ENCODE assay signal across 14 mouse cellular contexts in genomic region chr17:78325761-78326332, GRCm38 (mm10).
DNase-seq lines count a peak whose midpoint lies in the region; ATAC-seq and TF ChIP-seq lines count a peak whose summit lies in the region.
"Had no signal": no experiment of that assay in that cellular context is flagged by ENCODE, and none has a peak within 500 bp of the region (broad histone marks: within the 10 kb centered on the region; RNA-seq: fewer than 3 reads in every experiment).

No protein-coding gene starts in this region.

- no peak overlapping the region for H3K9ac ChIP-seq in heart, adult 2 months (ENCODE audit: low read depth, low read length)
- no peak overlapping the region for H3K9ac ChIP-seq in midbrain, embryonic 11.5 days (ENCODE audit: low read length)
- no peak overlapping the region for H3K9ac ChIP-seq in midbrain, postnatal 0 days (replicated peaks; ENCODE audit: low read length, poor library complexity, severe bottlenecking)
- no peak overlapping the region for H3K9ac ChIP-seq in hindbrain, postnatal 0 days (replicated peaks; ENCODE audit: low read length)
- H3K9ac ChIP-seq in kidney, embryonic 16.5 days (replicated peaks; ENCODE audit: low read length) = no peak overlapping the region
- H3K9ac ChIP-seq: forebrain, embryonic 15.5 days had no signal

- TF ChIP-seq EP300 in heart, adult 2 months (IDR thresholded peaks at IDR 0.05; ENCODE audit: insufficient read depth, low read depth, low read length) = no peak

- no peak for TF ChIP-seq CTCF in heart, adult 2 months (IDR thresholded peaks at IDR 0.05)
- TF ChIP-seq CTCF in midbrain, postnatal 0 days (IDR thresholded peaks at IDR 0.05) = no peak
- TF ChIP-seq CTCF in hindbrain, postnatal 0 days (IDR thresholded peaks at IDR 0.05; ENCODE audit: low read depth) = no peak

- ATAC-seq in midbrain, embryonic 11.5 days (ENCODE audit: low FRiP score) = 0 out of 2 replicates have a peak, but pooled peaks have one; percentile 33
- ATAC-seq in midbrain, postnatal 0 days (ENCODE audit: low FRiP score) = no peak
- peak; percentile 83 for ATAC-seq in hindbrain, postnatal 0 days
- no peak for ATAC-seq in kidney, embryonic 16.5 days (ENCODE audit: low FRiP score, low TSS enrichment)
- ATAC-seq: activated CD4-positive, CD25-positive, alpha-beta regulatory T cell, adult 4 months; forebrain, embryonic 15.5 days had no signal

- peaks cover 21% of the 10 kb centered on the region for H3K36me3 ChIP-seq in heart, adult 2 months (ENCODE audit: control insufficient read depth, insufficient read depth, low read length)
- no peaks in the 10 kb centered on the region for H3K36me3 ChIP-seq in midbrain, embryonic 11.5 days (ENCODE audit: control insufficient read depth, insufficient read depth, low read length)
- H3K36me3 ChIP-seq in midbrain, postnatal 0 days (ENCODE audit: insufficient read depth, low read length) = no peaks in the 10 kb centered on the region
- no peaks in the 10 kb centered on the region for H3K36me3 ChIP-seq in hindbrain, postnatal 0 days (ENCODE audit: insufficient read depth, low read length)
- H3K36me3 ChIP-seq in kidney, embryonic 16.5 days (ENCODE audit: insufficient read depth, low read length) = 0 out of 2 replicates have a peak, but pooled peaks cover 6% of the 10 kb centered on the region
- H3K36me3 ChIP-seq: forebrain, embryonic 15.5 days had no signal

- no peak overlapping the region for H3K4me2 ChIP-seq in midbrain, embryonic 11.5 days
- H3K4me2 ChIP-seq in midbrain, postnatal 0 days (ENCODE audit: low read depth, low read length, poor library complexity, severe bottlenecking) = no peak overlapping the region
- no peak overlapping the region for H3K4me2 ChIP-seq in hindbrain, postnatal 0 days (ENCODE audit: low read depth, low read length)
- H3K4me2 ChIP-seq in kidney, embryonic 16.5 days (replicated peaks; ENCODE audit: low read depth, low read length) = no peak overlapping the region
- H3K4me2 ChIP-seq: forebrain, embryonic 15.5 days had no signal

- no peak overlapping the region for H3K4me3 ChIP-seq in heart, adult 2 months
- H3K4me3 ChIP-seq in midbrain, embryonic 11.5 days (ENCODE audit: low read depth, low read length) = no peak overlapping the region
- no peak overlapping the region for H3K4me3 ChIP-seq in midbrain, postnatal 0 days (ENCODE audit: low read depth, low read length)
- no peak overlapping the region for H3K4me3 ChIP-seq in hindbrain, postnatal 0 days (ENCODE audit: low read length)
- no peak overlapping the region for H3K4me3 ChIP-seq in kidney, embryonic 16.5 days (ENCODE audit: low read length)
- H3K4me3 ChIP-seq: forebrain, embryonic 15.5 days had no signal

- H3K4me1 ChIP-seq in heart, adult 2 months (ENCODE audit: control insufficient read depth, insufficient read depth, low read length) = peaks cover 18% of the 10 kb centered on the region
- H3K4me1 ChIP-seq in midbrain, embryonic 11.5 days (ENCODE audit: control insufficient read depth, insufficient read depth, low read length) = no peaks in the 10 kb centered on the region; the same call in 1 of the 2 replicates
- H3K4me1 ChIP-seq in midbrain, postnatal 0 days (ENCODE audit: insufficient read depth, low read length) = no peaks in the 10 kb centered on the region
- H3K4me1 ChIP-seq in hindbrain, postnatal 0 days (ENCODE audit: insufficient read depth, low read length) = no peaks in the 10 kb centered on the region; the same call in 1 of the 2 replicates
- peaks cover 28% of the 10 kb centered on the region for H3K4me1 ChIP-seq in kidney, embryonic 16.5 days (ENCODE audit: insufficient read depth, low read length)

- H3K27me3 ChIP-seq in heart, adult 2 months (ENCODE audit: control insufficient read depth, insufficient read depth, low read length) = no peaks in the 10 kb centered on the region
- no peaks in the 10 kb centered on the region for H3K27me3 ChIP-seq in midbrain, embryonic 11.5 days (ENCODE audit: control insufficient read depth, insufficient read depth, low read length)
- H3K27me3 ChIP-seq in midbrain, postnatal 0 days (ENCODE audit: insufficient read depth, low read length) = no peaks in the 10 kb centered on the region
- H3K27me3 ChIP-seq in hindbrain, postnatal 0 days (ENCODE audit: insufficient read depth, low read length) = no peaks in the 10 kb centered on the region
- H3K27me3 ChIP-seq in kidney, embryonic 16.5 days (ENCODE audit: insufficient read depth, low read length) = no peaks in the 10 kb centered on the region
- H3K27me3 ChIP-seq: forebrain, embryonic 15.5 days had no signal

- peak overlapping the region; percentile 40 for H3K27ac ChIP-seq in heart, adult 2 months
- no peak overlapping the region for H3K27ac ChIP-seq in midbrain, embryonic 11.5 days (ENCODE audit: low read depth, low read length)
- H3K27ac ChIP-seq in midbrain, postnatal 0 days (ENCODE audit: low read depth, low read length) = no peak overlapping the region
- no peak overlapping the region for H3K27ac ChIP-seq in hindbrain, postnatal 0 days
- no peak overlapping the region for H3K27ac ChIP-seq in kidney, embryonic 16.5 days (ENCODE audit: low read length)
- H3K27ac ChIP-seq: forebrain, embryonic 15.5 days had no signal

- 79% methylated on average over 7 of the region's 7 CpGs for WGBS in heart, adult 2 months
- WGBS in midbrain, embryonic 11.5 days = 80% methylated on average over 7 of the region's 7 CpGs
- 67% methylated on average over 7 of the region's 7 CpGs for WGBS in midbrain, postnatal 0 days
- 51% methylated on average over 7 of the region's 7 CpGs for WGBS in hindbrain, postnatal 0 days
- WGBS in kidney, embryonic 16.5 days = 84% methylated on average over 7 of the region's 7 CpGs

- H3K79me2 ChIP-seq in heart, adult 2 months (replicated peaks; ENCODE audit: control insufficient read depth, insufficient read depth, low read length) = no peaks in the 10 kb centered on the region; the same call in 1 of the 2 replicates

- no peak for TF ChIP-seq POLR2A in heart, adult 2 months (IDR thresholded peaks at IDR 0.05; ENCODE audit: insufficient read depth, low read depth, low read length)

- no peaks in the 10 kb centered on the region for H3K9me3 ChIP-seq in midbrain, embryonic 11.5 days (ENCODE audit: control insufficient read depth, low read length)
- H3K9me3 ChIP-seq in midbrain, postnatal 0 days (ENCODE audit: low read length) = no peaks in the 10 kb centered on the region
- H3K9me3 ChIP-seq in hindbrain, postnatal 0 days (ENCODE audit: low read length) = no peaks in the 10 kb centered on the region
- no peaks in the 10 kb centered on the region for H3K9me3 ChIP-seq in kidney, embryonic 16.5 days (ENCODE audit: low read length)
- H3K9me3 ChIP-seq: forebrain, embryonic 15.5 days had no signal

- no peak for DNase-seq in heart, adult 2 months
- DNase-seq in heart, postnatal 25 days (ENCODE audit: low spot score) = no peak
- DNase-seq in midbrain, embryonic 11.5 days (ENCODE audit: low spot score, missing footprints) = no peak
- no peak for DNase-seq in midbrain, postnatal 0 days (ENCODE audit: low spot score)
- peak; percentile 4 for DNase-seq in hindbrain, postnatal 0 days (ENCODE audit: low spot score)
- DNase-seq in retina, postnatal 1 day = peak; percentile 58
- no peak for DNase-seq in urinary bladder, postnatal 10 days (ENCODE audit: low spot score)
- DNase-seq: cerebellum, adult 11-12 months; kidney, adult 18-20 months; kidney, postnatal 25 days; lung, postnatal 36 days had no signal

- intact Hi-C loops in heart, adult 2 months (cut with DNase I) = loop anchor here (5.0 kb wide), 1 partner anchor 36 kb away; no protein-coding TSS in a partner anchor
- intact Hi-C loops in heart, postnatal 25 days (cut with DNase I) = no loop called here

Comparison
In these comparisons a context has a peak if more than half of its experiments do, and no peak if none do; other contexts are left out.
1. ATAC-seq: peak in midbrain, embryonic 11.5 days (single experiment) and hindbrain, postnatal 0 days (single experiment); none in midbrain, postnatal 0 days (single experiment) and kidney, embryonic 16.5 days (single experiment).
2. DNase-seq: peak in hindbrain, postnatal 0 days (single experiment) and retina, postnatal 1 day (single experiment); none in heart, adult 2 months (0 of 2), heart, postnatal 25 days (single experiment), midbrain, embryonic 11.5 days (single experiment), midbrain, postnatal 0 days (single experiment) and urinary bladder, postnatal 10 days (single experiment).